Mouse (Mus musculus): ENCODE measurements around the gene Lpin3. TPM values are rescaled to one million over a fixed set of nuclear protein-coding genes. Genes with fewer than 3 reads are reported as not detected.

Lpin3 gene
- polyA plus RNA-seq, 1 experiment from 2014 or later, result 1.0 TPM

DNA sequence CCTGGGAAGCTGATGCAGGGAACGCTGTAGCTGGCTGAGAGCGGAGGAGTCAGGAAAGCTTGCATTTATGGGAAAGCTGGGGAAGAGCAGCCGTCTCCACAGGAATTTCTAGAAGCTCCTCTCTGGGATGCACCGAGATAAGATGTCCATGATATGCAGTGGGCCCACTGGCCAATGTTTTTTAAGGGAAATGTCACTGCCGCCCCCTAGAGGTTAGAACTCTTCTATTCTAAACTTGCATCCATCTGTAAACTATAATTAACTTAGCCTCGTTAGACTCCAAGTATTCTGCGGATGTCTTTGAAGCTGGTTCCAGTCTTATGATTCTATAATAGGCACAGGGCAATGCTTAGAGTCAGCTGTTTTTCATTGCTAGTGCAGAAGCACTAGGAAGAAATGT, 74.9 kb downstream of the Lpin3 start:
- H3K36me3 ChIP-seq (replicated peaks), result peaks cover 96% of the 10 kb centered on the region

More for the DNA sequence above, 74.9 kb downstream of the Lpin3 start:
- Histone ChIP-seq H3K9me3 (no peaks in the 10 kb centered on the region), H3K4me1 (no peaks in the 10 kb centered on the region), H3K27ac (no peak overlapping the region), H3K27me3 (ENCODE audit: poor library complexity, severe bottlenecking) (no peaks in the 10 kb centered on the region), H3K4me3 (no peak overlapping the region)
- WGBS, result 81% methylated on average over 7 of the region's 7 CpGs
- DNase-seq (ENCODE audit: extremely low spot score, low spot score), result no peak

Other genes with a start within 250 kb of the Lpin3 start
- gene Top1, start 234.8 kb upstream of the Lpin3 start, polyA plus RNA-seq (2016; fragmentation: Nextera tagmentation; extraction: Ambion mirVana), result 113 and 118 TPM in 2 replicates
- 59.3 and 61.7 TPM in 2 replicates for gene Plcg1, start 149.4 kb upstream of the Lpin3 start, polyA plus RNA-seq (2016; fragmentation: Nextera tagmentation; extraction: Ambion mirVana)
- 5.8 and 5.9 TPM in 2 replicates for gene Zhx3, start 7.7 kb upstream of the Lpin3 start, polyA plus RNA-seq (2016; fragmentation: Nextera tagmentation; extraction: Ambion mirVana)
- gene Emilin3, start 31.7 kb downstream of the Lpin3 start, polyA plus RNA-seq (2016; fragmentation: Nextera tagmentation; extraction: Ambion mirVana), result 2.0 and 2.2 TPM in 2 replicates
- gene Chd6, start 228.4 kb downstream of the Lpin3 start, polyA plus RNA-seq (2016; fragmentation: Nextera tagmentation; extraction: Ambion mirVana), result 27.2 and 31.0 TPM in 2 replicates